Mouse (Mus musculus): ENCODE measurements around the gene Wdr6. TPM values are rescaled to one million over a fixed set of nuclear protein-coding genes. Genes with fewer than 3 reads are reported as not detected.

Wdr6 gene
- total RNA-seq, 1 experiment from 2014 or later: 5.8 TPM

DNA sequence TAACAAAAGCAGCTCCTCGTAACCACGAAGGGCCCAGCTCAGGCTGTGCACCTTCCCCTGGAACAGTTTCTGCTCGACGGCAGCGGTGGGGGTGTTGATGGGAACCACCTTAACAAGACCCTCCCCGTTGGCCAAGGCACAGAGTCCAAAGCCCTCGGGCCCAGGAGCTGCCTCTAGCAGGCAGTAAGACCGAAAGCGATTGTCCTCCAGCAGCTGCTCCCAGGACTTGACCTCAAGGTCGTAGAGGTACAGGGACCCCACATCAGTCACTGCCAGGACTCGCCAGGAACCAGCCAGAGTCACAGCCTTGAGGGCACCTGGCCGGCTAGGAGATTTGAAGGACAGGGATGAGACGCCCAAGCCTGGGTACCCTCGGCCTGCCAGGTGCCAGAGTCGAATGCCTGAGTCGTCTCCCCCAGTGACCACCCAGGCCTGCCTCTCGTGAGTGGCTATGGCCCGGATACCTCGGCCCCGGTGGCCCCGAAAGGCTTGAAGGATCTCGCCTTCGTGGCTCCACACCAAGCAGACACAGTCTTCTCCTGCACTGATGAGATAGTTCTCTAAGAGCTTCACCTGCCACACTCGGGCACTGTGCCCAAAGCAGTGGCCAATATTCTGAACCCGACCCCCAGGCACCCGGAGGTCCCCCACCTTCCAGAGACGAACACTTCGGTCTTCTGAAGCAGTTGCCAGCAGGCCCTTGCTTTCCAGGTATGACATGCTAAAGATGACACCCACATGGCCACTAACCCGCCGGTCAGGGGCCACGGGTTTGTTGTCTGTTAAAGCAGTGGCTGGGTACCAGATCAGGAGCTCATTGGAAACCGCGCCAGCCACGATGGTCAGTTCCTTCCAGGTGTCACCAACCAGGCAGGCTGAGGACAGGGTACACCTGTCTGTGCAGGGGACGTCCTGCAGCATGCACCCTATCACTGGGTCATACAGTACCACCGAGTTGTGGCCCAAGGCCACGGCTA lies 2.9 kb downstream of the Wdr6 start:
- ATAC-seq (replicated peaks; ENCODE audit: insufficient number of reproducible peaks, low FRiP score, low TSS enrichment, poor library complexity, severe bottlenecking): no peak

DNA sequence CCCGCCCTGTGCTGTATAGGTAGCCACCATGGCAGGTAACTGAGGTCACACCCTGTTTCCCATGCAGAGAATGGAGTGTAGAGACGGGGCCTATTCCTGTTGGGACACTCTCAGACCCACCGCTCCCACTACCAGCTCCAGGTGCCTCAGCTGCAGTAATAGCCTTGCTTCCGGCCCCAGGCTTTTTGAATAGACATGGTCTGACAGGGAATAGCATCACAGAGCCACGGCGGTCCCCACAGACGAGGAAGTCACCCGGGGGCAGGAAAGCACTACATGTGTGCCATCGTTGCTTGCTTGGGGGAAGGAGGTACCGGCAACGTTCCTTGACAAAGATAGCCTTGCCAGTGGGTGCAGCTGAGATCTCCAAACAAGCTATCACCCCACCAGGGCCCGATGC lies 3.6 kb downstream of the Wdr6 start:
- no peak for ATAC-seq (replicated peaks; ENCODE audit: insufficient number of reproducible peaks, low FRiP score, low TSS enrichment, poor library complexity, severe bottlenecking)

DNA sequence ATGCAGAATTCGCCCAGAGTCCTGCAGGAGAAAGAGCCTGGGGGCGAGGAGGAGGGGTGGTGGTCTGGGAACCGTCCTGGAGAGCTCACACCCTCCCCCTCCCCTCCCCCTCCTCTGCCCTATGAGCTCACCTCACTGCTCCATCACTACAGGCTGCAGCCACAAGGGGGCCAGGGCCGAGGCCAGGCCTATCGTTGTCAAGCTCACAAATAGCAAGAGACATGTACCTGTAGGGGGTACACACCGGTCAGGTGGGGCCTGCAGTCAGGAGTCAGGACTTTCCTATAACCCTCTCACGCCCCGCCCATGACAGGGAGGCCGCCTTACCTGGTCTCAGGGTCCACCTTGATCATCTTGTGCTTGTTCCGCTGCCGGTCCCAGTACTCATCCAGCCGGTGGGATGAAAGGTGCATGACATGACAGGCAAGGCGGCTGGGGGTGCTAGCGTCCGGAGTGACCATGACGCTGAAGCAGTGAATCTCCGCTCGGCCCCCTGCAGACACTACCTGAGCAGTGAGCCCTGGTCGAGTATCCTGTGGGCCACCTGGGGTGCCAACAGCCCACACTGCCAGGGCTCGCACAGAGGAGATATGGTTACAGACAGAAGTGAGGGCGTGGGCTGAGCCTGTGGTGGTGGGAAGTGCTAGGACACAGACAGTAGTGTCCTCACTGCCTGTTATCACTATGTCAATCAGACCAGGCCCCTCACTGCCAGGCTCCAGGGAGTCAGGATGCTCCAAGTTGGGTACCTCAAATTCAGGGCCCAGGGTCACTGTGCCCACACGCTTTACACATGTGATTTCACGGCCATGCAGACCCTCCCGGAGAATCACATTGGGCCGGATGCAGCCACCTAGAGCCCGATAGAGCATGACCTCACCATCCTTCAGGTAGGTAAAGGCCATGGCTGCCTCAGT lies 4.5 kb downstream of the Wdr6 start:
- no peak for ATAC-seq (replicated peaks; ENCODE audit: insufficient number of reproducible peaks, low FRiP score, low TSS enrichment, poor library complexity, severe bottlenecking)

DNA sequence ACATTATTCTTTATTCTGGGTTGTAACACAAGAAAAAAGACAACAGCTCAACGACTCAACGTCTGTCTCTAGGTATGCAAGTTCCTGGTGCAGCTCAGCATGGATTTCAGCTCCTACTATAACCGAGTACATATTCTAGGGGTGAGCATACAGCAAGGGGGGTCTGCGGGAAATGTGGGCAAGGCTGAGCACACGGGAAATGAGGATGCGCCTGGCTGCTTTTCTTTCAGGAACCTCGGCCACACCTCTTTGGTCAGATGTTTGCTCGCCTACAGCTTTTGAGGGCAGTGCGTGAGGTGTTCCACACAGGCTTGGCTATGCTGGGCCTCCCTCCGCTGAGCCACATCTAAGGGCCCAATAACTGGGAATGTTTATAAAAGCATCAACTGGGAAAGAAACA lies 6.2 kb downstream of the Wdr6 start:
- no peak for ATAC-seq (replicated peaks; ENCODE audit: insufficient number of reproducible peaks, low FRiP score, low TSS enrichment, poor library complexity, severe bottlenecking)

DNA sequence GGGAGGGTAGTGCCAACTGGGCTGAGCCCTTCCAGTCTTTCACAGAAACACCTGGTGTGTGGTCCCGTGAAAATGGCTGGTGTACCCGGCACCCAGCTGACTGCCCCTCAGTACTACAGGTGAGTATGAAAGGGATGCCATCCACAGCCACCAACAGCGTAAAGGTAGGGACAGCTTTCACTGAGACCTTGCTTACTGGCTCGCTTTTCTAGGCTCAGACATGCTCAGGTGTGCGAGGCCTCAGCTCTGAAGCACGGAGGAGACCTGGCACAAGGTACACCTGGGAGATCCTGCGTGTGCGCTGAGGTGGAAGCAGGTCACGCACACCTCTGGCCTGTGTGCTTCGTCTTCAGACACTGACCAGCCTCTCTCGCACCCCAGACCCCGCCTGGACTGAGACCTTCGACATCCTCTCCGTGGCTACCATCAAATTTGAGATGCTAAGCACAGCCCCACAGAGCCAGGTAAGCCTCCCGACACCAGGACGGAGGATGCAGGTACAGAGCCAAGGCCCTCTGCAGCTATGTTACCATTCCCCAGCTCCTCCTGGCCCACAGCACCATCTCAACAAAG lies 7.1 kb downstream of the Wdr6 start:
- no peak for ATAC-seq (replicated peaks; ENCODE audit: insufficient number of reproducible peaks, low FRiP score, low TSS enrichment, poor library complexity, severe bottlenecking)

DNA sequence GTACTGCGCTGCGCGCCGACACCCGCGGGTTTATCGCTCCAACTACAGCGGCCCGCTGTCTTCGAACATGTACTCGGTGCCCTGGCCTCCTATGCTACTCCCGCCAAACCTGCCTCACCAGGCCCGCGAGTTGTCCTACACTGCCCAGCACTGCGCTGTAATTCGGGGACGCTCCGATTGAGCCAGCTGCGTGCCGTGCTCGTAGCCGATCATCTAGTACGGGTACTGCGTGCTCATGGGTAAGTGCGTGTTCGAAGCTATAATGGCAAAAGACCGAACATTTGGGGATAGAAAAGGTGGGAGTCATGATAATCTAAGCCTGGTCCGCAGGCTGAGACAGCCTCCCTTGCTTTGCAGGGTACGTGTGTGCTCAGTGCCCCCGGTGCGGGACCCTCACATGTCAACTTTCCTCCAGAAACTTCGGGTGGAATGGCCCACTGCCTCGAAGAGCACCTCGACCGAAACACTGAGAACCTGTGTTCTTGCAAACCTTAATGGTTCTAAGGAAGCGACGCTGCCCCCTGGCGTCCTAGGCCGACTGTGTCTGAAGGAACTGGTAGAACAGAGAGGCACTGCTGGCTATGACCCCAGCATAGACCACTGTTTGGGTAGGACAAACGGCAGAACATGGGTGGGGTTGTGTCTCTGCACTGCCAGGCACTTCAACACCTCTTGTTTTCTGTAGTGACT lies 8.2 kb downstream of the Wdr6 start:
- ATAC-seq (replicated peaks; ENCODE audit: insufficient number of reproducible peaks, low FRiP score, low TSS enrichment, poor library complexity, severe bottlenecking): no peak

DNA sequence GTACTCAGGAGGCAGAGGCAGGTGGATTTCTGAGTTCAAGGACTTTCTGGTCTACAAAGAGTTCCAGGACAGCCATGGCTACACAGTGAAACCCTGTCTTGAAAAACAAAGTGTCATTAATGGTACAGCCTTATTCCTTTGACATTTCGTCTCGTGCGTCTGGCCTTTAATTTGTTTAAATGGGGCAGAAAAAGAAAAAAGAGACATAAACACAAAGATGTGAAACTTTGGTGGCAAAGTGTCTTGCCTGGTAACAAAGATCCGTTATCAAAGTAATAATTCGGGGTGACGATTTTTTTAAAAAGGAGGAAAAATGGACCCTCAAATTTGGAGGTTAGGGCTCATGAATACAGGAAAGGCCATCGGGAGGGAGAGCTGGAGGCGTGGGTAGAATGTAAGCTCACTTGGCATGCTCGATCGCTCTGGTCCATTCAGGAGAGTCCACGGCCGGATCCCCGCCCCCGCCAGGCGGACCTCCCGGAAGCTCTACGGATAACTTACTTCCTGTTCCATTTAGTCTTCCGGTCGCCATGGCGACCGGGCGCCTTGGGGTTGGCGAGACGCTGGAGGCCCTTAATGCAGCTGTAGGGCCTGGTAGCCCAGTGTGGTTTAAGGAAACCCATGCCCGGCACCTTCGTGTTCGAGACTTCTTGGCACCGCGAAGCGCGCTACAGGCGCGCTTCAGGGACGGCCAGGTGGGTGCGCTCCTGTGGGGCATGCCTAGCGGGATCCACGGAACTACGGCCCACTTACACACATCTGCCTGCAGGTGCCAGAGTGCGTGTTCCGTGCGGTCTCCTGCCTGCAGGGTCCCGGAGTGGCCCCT lies 8.9 kb downstream of the Wdr6 start, which contains the start of gene Dalrd3:
Gene Dalrd3 (plus strand): TSS at position 506 of the 826 bp plus-strand sequence.
- ATAC-seq (replicated peaks; ENCODE audit: insufficient number of reproducible peaks, low FRiP score, low TSS enrichment, poor library complexity, severe bottlenecking): peak; percentile 46

DNA sequence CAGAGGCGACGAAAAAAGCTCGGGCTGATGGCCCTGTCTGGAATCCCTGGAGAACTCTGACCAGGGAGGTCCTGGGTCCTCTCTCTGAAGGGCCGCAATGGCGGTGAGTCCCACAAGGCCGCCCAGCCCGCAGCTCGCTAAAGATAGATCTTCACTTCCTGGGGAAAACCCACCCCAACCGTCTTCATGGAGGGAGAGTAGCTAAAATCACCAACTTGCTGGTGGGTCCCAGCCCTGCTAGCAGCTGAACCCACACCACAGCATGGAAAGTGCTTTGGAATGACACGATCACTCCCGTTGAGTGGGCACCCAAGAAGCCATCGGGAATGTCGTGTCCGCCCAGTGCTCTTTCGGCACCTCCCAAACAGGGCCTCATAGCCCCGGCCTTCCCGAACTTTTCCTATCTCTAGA lies 10.0 kb downstream of the Wdr6 start:
- ATAC-seq (replicated peaks; ENCODE audit: insufficient number of reproducible peaks, low FRiP score, low TSS enrichment, poor library complexity, severe bottlenecking): no peak

DNA sequence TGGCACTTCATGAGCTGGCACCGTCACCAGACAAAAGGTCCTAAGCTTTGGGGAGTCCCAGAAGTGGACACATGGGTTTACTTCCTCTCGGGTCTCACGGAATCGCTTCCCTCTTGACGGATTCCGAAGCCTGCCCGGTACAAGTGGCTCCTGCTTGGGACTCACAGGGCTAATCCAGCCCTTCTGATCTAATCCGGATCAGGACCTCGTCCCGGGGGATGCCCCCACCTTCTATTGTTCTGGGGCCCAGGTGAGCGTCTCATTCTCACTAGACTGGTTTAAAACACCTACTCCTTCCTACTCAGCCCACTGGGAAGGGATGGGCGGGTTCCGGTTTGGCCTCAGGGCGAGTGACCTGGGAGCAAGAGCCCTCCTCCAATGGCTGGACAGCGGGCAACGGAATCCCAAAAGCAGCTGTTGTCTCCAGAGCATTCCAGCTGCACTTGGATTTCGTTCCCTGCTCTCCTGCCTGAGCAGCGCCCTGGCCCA lies 10.6 kb downstream of the Wdr6 start:
- no peak for ATAC-seq (replicated peaks; ENCODE audit: insufficient number of reproducible peaks, low FRiP score, low TSS enrichment, poor library complexity, severe bottlenecking)

DNA sequence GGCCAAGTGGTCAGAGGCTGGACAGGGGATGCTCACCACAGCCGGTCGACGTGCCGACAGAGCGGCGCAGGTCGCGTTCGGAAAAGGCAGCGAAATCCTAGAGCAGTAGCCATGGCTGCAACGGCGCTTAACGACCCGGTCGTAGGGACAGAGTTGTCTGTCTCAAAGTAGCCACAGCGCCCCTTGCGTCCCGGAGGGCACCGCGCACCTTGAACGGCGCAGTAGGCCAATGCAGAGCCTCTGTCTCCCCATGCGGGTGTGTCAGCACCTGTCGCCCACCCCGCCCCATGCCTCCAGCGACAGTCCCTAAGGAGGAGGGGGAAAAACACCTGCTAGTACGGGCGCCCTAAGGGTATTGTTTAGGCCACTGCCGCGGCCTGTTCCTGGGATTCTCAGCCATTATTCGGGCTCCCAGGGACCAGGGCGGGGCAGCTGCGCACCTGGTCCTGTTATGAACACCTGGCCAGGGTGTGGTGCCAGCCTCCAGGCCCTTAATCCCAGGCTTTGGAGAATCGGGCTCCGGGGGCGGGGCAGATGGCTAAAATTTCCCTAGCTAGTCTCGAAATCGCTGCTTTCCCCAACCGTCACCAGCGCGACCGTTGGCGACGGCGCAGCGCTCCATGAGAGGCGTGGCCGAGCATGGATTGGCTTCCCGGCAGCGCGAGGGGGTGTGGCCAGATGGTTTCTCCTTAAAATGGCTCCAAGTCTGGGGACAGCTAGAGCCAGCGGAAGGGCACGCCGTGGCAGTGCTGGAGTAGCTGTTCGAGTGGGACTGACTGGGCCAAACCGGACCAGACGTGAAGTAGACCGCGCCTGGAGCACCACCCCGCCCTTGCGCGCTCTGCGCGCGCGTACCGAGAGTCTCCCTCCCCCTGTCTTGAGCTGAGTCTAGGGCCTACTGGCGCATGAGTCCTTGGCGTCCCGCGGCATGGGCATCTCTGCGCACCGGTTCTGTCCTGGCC lies 11.4 kb downstream of the Wdr6 start, which contains the start of gene Ndufaf3:
Gene Ndufaf3 (minus strand): TSS at position 620 of the 962 bp plus-strand sequence.
- ATAC-seq (replicated peaks; ENCODE audit: insufficient number of reproducible peaks, low FRiP score, low TSS enrichment, poor library complexity, severe bottlenecking): peak; percentile 68

DNA sequence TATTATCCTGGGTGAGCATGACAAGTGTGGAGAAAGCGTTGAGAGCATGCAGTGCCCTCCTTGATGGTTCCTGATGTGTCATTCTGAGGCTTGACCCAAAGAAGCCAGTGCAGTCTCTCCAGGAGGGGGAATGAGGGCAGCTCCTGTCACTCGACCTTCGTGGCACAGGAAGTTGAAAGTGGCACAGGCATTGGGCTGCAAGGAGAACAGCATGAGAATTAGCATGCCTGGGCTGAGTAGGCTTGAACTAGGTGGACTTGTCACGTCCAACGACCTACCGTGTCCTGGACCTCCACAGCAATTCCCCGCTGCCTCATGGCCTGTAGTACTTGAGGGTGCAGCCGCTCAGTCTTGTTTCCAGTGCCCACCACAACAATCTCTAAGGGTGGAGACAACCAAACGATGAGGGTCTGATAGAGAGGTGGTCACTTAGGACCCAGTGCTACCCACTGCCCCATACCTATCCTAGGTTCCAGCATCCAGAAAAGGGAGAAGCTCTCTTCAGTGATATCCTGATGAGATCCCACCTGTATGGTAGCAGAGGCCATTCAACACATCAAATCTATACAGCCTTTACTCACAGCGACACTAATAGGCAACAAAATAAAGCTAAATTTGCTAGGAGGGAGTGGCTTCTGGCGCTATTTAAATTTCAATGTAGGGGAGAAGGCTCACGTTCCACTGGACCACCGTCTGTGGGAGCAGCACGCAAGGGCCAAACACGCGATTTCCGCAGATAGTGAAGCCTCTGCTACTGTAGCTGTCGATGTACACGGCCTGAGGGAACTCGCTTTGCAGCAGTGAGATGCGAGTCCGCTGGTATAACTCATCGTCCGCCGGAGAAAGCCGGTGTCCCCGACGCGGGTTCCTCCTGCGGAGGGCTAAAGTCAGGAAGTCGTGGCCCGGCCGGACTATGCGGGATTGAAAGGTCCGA lies 12.4 kb downstream of the Wdr6 start:
- ATAC-seq (replicated peaks; ENCODE audit: insufficient number of reproducible peaks, low FRiP score, low TSS enrichment, poor library complexity, severe bottlenecking): no peak

DNA sequence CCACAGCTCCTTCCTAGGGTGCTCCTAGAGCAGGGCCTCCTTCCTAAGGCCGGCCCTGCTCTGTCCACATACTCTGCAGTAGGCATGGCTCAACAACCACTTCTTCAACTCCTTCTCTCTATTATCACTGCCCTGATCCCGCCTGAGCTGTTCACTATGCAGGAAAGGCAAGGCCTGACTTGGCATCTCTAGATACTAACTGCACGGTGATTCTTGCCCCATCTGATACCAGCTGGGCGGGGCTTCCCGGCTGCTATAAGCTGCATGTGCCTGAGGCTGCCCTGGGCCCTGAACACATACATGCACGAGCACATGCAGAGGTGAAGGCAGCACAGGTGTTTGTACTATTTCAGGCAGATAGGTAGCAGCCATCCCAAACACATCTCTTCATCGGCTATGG lies 14.4 kb downstream of the Wdr6 start:
- no peak for ATAC-seq (replicated peaks; ENCODE audit: insufficient number of reproducible peaks, low FRiP score, low TSS enrichment, poor library complexity, severe bottlenecking)

DNA sequence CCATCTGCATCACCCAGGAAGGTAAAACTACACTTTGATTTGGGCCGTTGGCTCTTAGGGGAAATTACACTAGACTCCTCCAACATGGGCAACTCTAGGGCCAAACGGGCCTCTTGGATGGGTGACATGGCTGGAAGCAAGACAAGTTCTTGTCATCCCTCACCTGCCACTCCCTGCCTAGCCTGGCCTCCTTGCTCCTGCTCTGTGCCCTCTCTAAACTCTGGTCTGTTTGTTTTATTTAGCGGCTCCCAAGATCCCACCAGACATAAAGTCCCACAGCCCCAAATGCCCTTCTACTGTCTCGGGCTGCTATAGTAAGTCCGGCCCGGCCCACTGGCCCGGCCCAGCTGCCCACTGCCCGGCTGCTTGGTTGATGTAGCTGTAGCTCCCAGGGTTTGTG lies 14.9 kb downstream of the Wdr6 start:
- no peak for ATAC-seq (replicated peaks; ENCODE audit: insufficient number of reproducible peaks, low FRiP score, low TSS enrichment, poor library complexity, severe bottlenecking)

DNA sequence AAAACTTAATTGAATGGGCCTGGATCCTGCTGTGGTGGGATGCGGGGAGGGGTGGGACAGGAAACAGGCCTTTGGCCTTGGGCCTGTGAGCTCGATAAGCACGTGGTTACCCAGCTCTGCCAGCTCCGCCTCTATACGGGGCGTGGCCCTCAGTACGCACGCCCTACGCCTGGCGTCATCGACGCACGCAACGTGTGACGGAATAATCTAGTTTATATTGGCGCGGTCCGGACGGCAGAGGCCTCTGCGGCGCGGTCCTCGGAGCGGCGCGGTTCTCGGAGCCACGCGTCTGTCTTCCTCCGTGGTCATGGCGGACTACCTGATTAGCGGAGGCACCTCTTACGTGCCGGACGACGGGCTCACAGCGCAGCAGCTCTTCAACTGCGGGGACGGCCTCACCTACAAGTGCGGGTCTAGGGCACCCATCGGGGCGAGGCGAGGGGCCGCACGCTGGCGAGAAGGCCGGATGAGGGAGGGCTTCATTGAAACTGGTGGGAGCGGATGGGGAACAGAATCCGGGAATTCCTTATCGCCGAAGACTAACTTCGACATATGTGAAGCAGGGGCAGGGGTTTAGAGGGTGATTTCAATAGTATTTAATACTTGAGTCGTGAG lies 18.2 kb downstream of the Wdr6 start, which contains the start of gene Impdh2:
Gene Impdh2 (plus strand): TSS at position 60 of the 615 bp plus-strand sequence.
- peak; percentile 96 for ATAC-seq (replicated peaks; ENCODE audit: insufficient number of reproducible peaks, low FRiP score, low TSS enrichment, poor library complexity, severe bottlenecking)

DNA sequence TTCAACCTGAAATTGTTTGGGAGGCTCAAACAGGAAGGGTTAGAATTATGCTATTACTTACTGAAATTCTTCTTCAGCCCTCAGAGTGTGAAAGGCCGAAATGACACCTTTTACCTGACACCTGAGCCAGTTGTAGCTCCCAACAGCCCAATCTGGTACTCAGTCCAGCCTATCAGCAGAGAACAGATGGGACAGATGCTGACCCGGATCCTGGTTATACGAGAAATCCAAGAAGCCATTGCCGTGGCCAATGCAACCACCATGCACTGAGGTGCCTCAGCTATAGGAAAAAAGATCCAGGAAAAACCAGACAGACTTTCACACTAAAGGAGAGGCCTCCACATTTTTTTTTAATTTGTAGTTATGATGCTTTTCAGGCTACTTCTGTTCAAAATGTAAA lies 19.4 kb downstream of the Wdr6 start:
- no peak for ATAC-seq (replicated peaks; ENCODE audit: insufficient number of reproducible peaks, low FRiP score, low TSS enrichment, poor library complexity, severe bottlenecking)
